Mouse (Mus musculus) right cerebral cortex, postnatal 14 days (tissue): ENCODE measurements around the gene Aloxe3.
A peak's percentile ranks its signal among the peaks of the same experiment; 100 is the strongest.

Experiments used
- DNase-seq: peaks from one replicate; pipeline ENCODE4 v3.0.0; 2022

Gene Aloxe3

DNA sequence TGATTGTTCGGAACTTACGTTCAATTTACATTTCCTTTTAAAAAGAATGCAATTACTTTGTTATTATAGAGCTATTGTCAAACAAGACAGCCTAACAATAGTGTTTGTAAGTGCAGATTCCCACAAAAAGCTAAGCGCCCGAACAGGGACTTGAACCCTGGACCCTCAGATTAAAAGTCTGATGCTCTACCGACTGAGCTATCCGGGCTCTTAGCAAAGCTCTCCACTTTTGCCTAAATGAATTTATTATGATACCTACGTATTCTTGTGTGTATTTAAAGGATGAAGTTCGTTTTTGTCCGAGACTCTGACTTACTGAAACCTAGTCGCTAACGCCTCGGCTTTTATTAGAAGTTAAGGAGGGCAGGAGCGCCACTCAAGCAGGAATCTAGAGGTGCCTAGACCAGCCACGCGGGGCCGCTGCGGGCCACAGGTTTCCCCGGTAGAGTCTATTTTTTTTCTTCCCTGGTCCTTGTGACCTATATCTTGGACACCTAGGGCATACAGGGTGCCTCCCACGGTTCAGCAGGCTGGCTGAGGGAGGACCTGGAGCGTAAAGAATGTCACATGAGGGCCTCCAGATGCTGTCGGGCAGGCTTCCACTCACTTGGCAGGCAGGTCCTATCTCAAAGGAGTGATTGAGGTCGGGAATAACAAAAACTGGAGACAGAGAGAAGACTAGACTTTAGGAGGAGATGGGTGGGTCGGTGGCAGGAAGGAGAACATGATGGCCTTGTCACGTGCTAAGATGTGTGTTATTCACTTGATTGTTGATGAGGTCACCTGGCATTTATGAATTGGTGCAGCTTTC is 450 bp upstream of the Aloxe3 start:
- DNase-seq, result peak; percentile 70

DNA sequence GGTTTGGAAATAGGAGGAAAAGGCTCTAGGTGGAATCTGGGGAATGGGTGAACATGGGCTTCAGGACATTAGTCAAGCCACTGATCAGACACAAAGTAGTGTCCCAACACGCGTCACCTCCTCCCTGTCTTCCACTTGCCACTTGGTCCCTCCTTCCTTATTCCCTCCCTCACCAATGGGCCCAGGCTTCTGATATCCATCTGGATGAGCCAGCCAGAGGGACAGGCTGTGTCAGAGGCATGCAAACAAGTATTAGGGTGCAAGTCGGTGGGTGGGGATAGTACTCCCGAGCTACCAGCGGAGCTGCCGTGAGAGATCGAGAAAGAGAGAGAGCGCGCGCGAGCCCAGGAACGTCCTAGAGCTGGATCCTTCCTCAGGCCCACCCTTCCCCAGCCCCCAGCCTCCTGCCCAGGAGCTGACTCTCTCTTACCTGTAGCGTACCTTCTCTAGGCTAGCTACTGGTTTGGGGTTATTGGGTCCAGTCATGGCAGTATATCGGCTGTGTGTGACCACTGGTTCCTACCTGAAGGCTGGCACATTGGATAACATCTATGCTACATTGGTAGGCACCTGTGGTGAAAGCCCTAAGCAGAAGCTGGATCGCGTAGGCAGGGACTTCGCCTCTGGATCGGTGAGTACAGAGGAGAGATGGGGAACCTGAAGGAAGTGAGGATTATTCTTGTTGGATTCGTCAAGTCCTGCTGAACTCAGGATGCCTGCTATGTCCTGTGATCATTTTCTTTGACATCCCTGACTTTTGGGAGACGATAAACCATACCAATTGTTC is 416 bp downstream of the Aloxe3 start:
- DNase-seq, result peak; percentile 4

DNA sequence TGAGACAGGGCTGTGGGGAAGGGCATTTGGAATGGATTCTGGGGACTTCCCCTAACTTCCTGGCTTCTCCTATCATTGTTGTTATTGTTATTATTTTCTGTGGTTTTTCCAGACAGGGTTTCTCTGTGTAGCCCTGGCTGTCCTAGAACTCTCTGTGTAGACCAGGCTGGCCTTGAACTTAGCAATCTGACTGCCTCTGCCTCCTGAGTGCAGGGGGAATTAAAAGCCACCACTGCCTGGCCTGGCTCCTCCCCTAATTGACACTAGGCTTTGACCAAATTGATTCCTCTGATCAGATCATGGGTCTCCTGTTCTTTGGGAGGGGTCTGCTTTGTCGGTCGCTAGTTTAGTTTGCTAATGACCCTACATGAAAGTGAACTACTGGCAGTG is 1.0 kb downstream of the Aloxe3 start:
- no peak for DNase-seq

DNA sequence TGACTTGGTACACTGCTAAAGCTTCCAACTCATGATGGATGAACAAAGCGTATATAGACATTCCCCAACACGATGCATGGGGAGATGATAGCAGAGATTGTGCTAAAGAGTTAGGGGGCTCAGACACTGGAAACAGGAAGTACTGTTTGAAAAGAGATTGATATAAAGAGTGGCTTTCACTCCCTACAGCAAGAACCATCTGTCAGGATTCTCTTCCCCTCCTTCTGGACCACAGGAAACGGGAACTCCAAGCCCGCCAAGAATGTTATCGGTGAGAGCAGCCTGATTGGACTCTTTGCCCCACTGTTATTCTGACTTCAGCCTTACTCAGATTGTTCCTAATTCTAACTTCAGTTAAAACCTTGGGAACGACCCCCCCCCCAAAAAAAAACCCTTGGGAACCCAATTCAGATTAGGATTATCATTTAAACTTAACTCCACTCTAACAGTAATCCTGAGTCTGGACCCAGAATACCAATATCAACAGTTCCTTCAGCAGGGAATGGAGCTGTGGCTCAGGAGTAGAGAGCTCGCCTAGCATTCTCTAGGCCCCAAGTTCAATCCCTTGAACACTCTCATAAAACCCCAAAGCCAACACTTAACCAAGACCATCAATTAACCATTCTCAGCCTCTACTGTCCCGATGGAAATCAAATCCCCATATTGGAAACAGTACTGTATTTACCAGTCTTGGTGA is 2.9 kb downstream of the Aloxe3 start:
- DNase-seq, result no peak

DNA sequence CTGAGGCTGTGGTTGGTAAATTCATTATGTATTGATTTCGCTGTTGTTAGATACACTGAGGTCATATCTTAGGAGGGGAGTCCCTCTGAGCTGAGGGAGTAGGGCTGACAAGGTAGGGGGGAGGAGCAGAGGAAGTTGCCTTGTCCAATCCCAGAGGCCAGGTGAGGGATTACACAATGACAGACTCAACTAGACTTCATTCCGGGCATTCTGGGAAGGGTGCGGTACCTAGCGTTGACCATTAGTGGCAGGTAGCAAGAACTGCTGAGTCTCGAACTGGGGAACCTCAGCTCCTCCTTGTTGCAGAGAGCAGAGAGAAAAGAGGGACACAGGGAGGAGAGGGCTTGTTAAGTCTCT is 7.8 kb downstream of the Aloxe3 start:
- no peak for DNase-seq

DNA sequence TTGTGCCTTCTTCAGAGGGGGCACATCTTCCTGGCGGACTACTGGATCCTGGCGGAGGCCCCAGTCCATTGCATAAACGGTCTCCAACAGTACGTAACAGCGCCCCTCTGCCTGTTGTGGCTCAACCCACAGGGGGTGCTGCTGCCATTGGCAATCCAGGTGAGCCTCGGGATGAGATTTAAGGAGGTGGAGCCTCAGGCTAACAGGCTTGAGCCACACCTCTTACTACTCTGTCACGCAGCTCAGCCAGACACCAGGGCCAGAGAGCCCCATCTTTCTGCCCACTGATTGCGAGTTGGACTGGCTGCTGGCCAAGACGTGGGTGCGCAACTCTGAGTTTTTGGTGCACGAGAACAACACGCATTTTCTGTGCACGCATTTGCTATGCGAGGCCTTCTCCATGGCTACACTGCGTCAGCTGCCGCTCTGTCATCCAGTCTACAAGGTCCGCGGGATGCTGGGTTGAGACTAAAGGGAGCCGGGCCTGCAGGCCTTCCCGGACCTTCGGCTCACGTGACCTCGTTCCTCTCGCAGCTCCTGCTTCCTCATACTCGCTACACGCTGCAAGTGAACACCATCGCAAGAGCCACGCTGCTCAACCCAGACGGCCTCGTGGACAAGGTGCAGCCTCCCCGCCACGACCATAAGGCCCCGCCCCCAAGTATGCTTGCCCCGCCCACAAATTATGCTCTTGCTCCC is 8.4 kb downstream of the Aloxe3 start:
- DNase-seq, result peak; percentile 86

DNA sequence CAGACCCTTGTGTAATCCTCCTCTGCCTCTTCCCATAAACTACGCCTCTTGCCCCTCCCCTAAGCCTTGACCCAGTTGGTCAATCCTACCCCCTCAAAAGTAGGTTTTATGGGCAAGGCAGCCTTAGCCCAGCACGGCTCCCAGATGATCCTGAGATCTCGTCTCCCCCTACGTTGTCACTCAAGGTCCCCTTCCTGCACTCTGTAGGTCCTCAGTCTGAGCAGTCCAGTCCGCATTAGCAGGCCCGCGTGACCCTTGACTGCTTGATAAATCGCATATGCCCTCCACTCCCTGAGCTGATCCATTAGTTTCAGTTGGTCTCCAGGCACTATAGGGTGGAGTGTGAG is 8.9 kb downstream of the Aloxe3 start:
- no peak for DNase-seq

DNA sequence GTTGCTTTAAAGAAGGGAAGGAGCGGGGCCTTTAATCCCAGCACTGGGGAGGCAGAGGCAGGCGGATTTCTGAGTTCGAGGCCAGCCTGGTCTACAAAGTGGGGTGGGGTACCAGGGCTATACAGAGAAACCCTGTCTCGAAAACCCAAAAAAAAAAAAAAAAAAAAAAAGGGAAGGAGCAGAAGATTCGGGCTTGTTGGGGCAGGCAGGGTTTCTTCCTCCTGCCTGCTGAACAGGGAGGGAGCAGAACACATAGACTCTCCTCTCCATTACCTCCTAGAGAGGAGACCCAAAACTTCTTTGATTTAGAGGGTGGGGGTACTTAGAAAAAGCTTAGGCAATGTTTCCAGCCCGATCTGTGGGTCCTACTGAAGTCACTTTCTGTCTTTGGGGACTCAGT is 9.7 kb downstream of the Aloxe3 start:
- DNase-seq, result no peak

DNA sequence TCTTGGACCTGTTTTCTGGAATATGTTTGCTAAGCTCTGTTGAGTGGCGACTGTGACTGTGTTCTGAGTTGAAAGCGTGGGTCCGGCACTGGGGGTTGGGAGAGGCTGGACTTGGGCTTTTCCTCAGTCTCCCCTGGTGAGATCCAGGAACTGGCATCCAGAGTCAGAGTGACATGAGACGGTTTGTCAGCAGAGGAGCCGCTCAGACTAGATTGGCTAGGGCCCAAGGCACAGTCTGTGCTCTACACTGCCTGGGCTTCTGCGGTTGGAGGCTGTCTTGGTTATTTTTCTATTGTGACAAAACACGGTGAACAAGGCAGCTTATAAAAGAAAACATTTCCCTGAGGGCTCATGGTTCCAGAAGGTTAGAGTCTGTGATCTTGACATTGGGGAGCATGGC is 21.9 kb downstream of the Aloxe3 start:
- no peak for DNase-seq

DNA sequence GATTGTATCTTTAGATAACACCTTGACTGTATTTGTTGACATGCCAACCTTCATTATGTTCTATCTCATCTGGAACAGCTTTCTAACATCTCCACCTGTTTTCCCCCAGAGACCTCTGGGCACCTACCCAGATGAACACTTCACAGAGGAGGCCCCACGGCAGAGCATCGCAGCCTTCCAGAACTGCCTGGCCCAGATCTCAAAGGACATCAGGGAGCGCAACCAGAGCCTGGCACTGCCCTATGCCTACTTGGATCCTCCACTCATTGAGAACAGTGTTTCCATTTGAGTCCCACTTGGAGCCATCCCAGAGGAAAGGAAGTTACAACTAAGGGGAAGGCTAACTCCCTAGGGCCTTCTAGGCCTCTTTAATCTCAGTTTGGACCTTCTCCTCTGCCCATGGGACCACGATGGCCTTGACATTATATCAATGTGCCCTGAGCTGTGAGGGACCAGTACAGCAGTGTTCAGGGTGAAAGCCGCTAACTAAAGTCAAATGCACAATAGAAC is 22.8 kb downstream of the Aloxe3 start:
- no peak for DNase-seq

DNA sequence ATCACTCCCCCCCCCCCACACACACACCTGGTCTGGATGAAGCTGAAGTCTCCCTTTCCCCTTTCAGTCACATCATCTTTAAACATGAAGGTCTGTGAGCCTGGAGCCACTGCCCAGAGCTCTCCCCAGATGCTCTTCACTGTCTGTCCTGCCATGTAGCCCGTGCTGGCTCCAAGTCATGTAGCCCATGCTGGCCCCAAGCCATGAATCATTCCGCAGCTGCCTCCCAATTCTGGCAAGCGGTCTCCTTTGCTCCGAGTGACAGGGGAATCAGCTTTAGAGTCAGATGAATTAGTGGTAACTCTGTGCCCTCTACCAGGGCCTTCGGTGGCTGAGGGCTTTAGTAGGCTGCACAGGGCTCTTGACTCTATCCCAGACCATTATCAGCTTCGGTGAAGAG is 24.0 kb downstream of the Aloxe3 start:
- DNase-seq, result no peak

DNA sequence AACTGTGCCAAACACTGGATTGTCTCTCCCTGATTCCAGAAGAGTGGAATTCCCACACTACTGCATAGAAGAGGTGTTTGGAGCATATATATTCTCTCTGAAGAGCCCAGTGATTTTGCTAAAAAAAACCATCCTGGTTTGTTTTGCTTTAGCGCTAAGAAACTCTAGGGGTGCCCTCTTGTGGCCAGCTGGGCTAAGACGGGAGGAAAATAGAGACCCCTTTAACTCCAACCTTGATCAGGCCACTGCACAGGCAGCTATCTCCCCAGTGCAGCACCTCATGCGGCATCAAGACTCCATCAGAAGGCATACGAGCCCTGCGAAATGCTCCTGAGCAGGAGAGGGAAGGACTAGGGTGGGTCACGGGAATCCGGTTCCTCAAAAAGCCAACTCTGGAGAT is 24.7 kb downstream of the Aloxe3 start:
- peak; percentile 79 for DNase-seq

DNA sequence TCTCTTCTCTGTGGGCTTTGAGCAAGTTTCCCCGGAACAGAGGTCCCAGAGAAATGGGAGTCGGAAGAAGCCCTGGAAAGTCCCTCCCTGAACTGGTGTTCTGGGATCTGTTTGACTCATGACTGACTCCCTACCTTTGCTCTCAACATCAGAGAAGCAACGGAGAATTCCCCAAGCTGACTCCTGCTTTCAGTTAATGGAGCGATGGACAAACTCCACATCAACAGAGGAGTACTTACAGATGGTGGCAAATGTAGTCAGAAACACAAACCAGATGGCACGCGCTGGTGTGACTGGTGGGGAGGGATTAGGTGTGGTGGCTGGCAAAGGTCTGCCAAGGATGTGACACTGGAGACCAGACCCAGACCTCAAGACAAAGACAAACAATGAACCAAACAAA is 25.3 kb downstream of the Aloxe3 start:
- DNase-seq, result no peak

DNA sequence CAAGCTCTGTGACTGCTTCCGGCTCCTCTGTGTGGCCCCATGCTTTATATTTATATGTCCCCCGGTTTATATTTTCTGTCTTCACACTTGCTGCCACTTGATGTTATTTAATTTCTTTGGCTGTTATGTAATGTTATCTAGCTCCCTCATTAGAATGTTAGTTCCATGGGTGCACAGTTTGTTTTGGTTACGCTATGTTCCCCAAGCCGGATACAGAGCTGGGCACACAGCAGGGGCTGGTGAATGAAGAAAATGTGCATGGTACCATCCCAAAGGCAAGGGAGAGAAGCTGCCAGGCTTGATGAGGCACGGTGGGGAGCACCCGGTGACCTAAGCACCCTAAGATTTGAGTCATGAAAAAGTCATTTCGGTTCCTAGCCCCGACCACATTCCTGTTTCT is 28.1 kb downstream of the Aloxe3 start:
- no peak for DNase-seq

DNA sequence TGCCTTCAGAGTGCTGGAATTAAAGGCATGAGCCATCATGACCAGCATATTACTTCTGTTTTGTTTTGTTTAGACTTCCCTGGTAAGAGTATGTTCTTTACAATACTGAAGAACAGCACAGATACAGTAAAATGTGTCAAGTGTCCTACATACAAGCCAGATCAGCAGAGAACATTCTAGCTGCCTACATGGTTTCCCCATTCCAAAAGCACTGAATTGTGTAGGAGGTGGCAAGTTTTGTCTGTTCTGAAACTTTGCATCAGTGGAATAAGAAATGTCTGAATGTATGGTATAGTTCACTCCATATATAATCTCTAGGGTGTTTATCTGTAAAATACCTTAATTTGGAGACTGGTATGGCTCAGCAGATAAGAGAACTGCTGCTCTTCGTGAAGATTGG is 29.7 kb downstream of the Aloxe3 start:
- DNase-seq, result no peak

DNA sequence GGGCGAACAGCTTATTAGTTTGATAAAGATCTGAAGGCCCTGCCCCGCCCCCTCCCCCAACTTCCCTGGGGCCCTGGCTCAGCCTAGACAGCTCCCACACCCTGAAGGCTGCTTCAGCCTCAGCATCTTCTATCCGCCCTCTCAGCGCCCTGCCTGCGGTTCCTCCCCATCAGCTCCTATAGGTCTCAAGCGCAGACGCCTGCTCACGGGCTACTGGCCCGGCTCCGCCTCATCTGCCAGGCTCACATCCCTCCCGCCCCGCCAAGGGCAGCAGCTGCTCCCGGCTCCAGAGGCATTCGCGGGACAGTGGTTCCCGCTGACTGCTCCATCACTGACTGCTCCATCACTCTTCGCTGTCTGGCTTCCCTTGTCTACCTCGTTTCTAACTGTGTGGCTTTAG is 31.1 kb downstream of the Aloxe3 start, which contains the start of gene Alox12b:
TSS of gene Alox12b (plus strand) at position 190 of the 400 bp plus-strand sequence.
- DNase-seq, result peak; percentile 34

DNA sequence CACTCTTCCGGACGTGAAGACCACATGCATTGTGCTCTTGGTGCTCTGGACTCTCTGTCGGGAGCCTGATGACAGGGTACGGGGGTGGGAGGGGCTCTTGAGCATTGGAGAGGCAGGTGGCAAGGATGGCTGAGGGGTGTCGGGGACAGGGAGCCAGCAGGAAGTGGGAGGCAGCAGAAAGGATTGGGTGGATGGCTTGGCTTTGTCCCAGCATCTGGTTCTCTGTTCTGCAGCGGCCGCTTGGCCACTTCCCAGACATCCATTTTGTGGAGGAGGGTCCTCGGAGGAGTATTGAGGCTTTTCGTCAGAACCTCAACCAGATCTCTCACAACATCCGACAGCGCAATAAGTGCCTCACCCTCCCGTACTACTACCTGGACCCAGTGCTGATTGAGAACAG is 43.6 kb downstream of the Aloxe3 start:
- DNase-seq, result peak; percentile 40

DNA sequence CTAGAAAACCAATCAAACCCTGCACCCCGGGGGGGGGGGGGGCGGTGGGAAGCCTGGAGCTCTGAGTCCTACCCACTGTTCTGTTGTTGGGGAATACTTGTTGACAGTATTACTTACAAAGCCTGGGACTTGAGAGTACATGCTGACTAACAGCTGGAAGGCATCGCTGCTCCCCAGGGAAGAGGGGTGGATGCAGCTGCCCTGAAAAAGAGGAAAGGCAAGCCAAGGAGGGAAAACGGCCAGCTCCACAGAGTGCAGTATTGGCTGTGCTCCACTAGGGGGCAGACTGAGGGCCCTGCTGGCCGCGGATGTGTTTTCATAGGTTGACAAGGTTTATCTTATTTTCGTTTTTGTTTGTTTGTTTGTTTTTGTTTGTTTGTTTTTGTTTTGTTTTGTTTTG is 45.9 kb downstream of the Aloxe3 start:
- DNase-seq, result peak; percentile 38

DNA sequence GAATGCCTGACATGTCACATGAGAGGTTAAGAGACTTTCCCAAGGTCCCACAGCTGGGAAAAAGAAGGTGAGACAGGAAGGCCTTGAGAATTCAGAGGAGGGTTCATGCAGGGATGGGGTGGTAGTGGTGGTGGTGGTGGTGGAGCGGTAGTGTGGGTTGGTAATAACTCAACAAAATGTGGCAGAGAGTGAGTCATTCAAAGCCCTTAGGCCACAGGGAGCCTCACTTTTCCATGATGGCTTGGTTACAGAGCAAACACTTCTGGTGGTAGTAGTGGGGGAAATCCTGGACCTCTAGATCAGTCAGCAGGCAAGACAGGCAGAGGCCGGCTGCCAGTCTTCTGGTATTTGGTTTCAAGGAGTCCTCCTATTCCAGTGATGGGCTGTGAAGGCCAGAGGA is 46.9 kb downstream of the Aloxe3 start:
- no peak for DNase-seq

DNA sequence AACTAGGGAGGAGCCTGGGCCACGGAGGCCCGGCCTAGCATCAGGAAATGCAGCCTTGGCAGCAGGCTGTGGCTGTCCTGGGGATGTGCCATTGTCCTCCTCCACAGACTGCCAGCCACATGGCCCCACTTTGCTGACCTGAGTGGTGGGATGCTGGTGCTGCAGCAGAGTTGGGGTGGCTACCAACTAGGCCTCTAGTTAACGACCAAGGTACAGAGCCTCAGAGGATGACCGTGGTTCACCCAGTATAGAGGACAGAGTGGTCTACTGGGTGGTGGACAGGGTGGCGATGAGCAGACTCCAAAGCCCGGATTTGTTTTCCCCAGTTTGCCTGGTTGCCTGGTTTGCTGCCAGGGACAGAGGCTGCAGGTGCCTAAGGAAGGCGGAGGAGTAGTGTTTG is 49.0 kb downstream of the Aloxe3 start:
- no peak for DNase-seq

DNA sequence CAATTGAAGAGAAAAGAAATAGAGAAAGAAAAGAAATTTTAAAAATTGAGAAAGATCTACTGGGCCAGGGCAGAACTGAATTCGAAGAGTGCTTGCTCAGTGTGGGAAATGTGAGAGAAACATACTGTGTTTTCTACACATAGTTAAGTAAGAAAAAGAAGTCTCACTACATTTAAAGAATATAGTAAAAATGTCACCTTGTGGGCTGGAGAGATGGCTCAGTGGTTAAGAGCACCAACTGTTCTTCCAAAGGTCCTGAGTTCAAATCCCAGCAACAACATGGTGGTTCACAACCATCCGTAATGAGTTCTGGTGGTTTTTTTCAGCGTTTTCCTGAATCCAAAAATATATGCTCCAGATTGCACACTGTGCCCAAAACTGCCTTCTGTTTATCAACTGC is 52.8 kb downstream of the Aloxe3 start:
- no peak for DNase-seq

DNA sequence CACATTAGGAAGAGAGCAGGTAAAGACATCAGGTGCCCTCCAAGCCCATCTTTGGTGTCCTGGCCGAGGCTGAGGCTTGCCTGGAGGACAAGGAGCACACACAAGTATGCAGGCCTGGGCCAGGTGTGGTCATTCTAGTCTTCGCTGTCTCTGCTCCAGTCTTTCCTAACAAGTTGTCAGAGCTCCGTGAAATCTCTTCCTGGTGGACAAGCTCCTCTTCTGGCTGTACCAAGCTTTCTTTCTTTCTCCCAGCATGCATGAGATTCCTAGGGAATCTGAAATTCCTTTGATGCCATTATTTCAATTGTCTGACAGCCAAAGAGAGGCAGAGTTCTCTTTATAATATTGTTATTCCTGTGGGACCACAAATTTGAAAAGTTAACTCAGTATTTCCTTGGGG is 53.8 kb downstream of the Aloxe3 start:
- no peak for DNase-seq

DNA sequence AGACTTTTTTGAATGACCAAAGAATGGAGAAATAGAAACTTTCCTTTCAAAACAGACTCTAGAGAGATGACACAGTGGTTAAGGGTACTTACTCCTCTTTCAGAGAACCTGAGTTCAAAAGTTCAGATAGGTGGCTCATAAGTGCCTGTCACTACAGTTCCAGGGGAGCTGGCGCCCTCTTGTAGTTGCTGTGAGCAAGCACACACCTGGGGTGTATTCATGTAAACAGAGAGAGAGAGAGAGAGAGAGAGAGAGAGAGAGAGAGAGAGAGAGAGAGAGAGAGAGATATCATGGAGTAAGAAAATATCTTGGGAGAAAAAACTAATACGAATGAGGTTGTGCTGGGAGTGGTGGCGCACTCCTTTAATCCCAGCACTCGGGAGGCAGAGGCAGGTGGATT is 54.4 kb downstream of the Aloxe3 start:
- no peak for DNase-seq
